Mouse (Mus musculus) limb, embryonic 11.5 days (tissue): Measurements from ENCODE around the gene Hist1h1c. TPM values are rescaled to one million over a fixed set of nuclear protein-coding genes. Genes with fewer than 3 reads are reported as not detected.
A peak's percentile ranks its signal among the peaks of the same experiment; 100 is the strongest.

Experiments
- ATAC-seq: fragments of 200-750 bp; cut with Nextera tagmentation; 2 replicates; pipeline ENCODE4 v1.8.0; 2017; ENCODE audit warnings: low read depth; ENCODE audit not compliant: insufficient number of reproducible peaks, low FRiP score, low TSS enrichment
- DNase-seq: peaks from one replicate; pipeline ENCODE4 v3.0.0-alpha.2; 2015; ENCODE audit warnings: low spot score
- H3K27ac ChIP-seq: fragments of 300-500 bp; sonication (generic); replicated peaks from 2 replicates; pipeline ENCODE4 v1.5.1; 2014; ENCODE audit warnings: low read depth, mild to moderate bottlenecking, low read length
- H3K27me3 ChIP-seq: fragments of 300-500 bp; sonication (generic); 2 replicates; pipeline ENCODE4 v1.6.1; 2014; ENCODE audit warnings: mild to moderate bottlenecking, low read length, mixed read lengths; ENCODE audit not compliant: control insufficient read depth, insufficient read depth
- H3K36me3 ChIP-seq: fragments of 300-500 bp; sonication (generic); 2 replicates; pipeline ENCODE4 v1.6.1; 2014; ENCODE audit warnings: mild to moderate bottlenecking, low read length, moderate library complexity, mixed read lengths; ENCODE audit not compliant: control insufficient read depth, insufficient read depth
- H3K4me1 ChIP-seq: fragments of 300-500 bp; sonication (generic); 2 replicates; pipeline ENCODE4 v1.6.1; 2014; ENCODE audit warnings: low read length, mixed read lengths; ENCODE audit not compliant: control insufficient read depth, insufficient read depth
- H3K4me2 ChIP-seq: fragments of 300-500 bp; sonication (generic); 2 replicates; pipeline ENCODE4 v1.6.1; 2014; ENCODE audit warnings: low read depth, mild to moderate bottlenecking, moderate library complexity; ENCODE audit not compliant: severe bottlenecking
- H3K4me3 ChIP-seq: fragments of 300-500 bp; sonication (generic); 2 replicates; pipeline ENCODE4 v1.5.1; 2014; ENCODE audit warnings: low read depth, low read length
- H3K9ac ChIP-seq: fragments of 300-500 bp; sonication (generic); 2 replicates; pipeline ENCODE4 v1.6.1; 2014; ENCODE audit warnings: mild to moderate bottlenecking, low read length
- H3K9me3 ChIP-seq: fragments of 300-500 bp; sonication (generic); 2 replicates; pipeline ENCODE4 v1.6.1; 2016; ENCODE audit warnings: low read length; ENCODE audit not compliant: control insufficient read depth
- WGBS: fragments of 180-500 bp; shearing (Covaris S2); extraction: QIAGEN DNeasy Blood & Tissue Kit; methylation state at CpG from one replicate; pipeline ENCODE4 v1.1.7; 2014; 5-methylcytosine and 5-hydroxymethylcytosine counted together
- polyA plus RNA-seq: library from polyadenylated mRNA; unstranded; fragments of >200 nt; fragmentation: Nextera tagmentation; extraction: Ambion mirVana; gene quantifications from 2 replicates; pipeline ENCODE4 v1.2.1, GENCODE M21; 2014

Hist1h1c gene
- polyA plus RNA-seq, 1 experiment from 2014 or later = 16.6 TPM

DNA sequence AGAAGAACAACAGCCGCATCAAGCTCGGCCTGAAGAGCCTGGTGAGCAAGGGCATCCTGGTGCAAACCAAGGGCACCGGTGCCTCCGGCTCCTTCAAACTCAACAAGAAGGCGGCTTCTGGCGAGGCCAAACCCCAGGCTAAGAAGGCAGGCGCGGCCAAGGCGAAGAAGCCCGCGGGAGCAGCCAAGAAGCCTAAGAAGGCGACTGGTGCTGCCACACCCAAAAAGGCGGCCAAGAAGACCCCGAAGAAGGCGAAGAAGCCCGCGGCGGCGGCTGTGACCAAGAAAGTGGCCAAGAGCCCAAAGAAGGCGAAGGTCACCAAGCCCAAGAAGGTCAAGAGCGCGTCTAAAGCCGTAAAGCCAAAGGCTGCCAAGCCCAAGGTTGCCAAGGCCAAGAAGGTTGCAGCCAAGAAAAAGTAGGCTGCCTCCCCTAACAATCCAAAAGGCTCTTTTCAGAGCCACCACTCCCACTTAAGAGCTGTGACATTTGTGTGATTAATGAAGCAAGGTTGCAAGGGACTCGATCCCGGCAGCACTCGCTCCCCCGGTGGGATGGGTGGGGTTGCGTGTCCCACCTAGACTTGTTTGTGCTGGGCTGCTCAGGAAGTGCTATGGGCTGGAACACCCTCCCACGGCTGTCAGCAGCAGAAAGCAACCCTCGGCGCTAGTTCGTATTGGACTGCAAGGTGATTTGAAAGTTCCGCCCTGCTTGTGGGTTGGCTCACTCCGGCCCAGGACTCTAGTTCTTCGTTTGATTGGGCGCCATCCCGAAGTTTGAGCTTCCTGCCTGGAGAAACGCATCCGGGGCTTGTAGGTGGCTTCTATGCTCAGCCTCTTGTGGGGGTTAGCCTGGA, 687 bp downstream of the Hist1h1c start:
- Histone ChIP-seq H3K36me3 (no peaks in the 10 kb centered on the region), H3K4me3 (peak overlapping the region; percentile 48), H3K9ac (peak overlapping the region; percentile 77), H3K9me3 (no peaks in the 10 kb centered on the region), H3K27ac (peak overlapping the region; percentile 99), H3K4me2 (peak overlapping the region; percentile 70), H3K27me3 (no peaks in the 10 kb centered on the region), H3K4me1 (no peaks in the 10 kb centered on the region)
- WGBS = under 1% methylated on average over 39 of the region's 39 CpGs
- DNase-seq = peak; percentile 97
- peak; percentile 88 for ATAC-seq

DNA sequence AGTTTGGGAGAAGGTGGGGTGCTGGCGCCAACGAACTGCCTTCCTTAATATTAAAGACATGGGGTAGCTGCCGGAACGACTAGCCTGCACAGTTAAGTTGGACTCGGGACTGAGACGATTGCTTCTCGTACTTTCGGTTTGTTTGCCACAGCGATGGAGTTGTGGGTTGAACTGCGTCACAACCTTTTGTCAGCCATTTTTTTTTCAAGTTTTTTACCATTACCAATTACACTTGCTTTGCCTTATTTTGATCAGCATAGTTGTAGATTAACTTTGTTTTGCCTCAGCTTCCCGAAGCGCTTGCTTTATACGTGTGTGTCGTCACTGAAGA, 1.3 kb downstream of the Hist1h1c start:
- Histone ChIP-seq H3K9me3 (no peaks in the 10 kb centered on the region), H3K36me3 (no peaks in the 10 kb centered on the region), H3K4me2 (peak overlapping the region; percentile 70), H3K27ac (peak overlapping the region; percentile 99), H3K9ac (peak overlapping the region; percentile 77), H3K4me3 (peak overlapping the region; percentile 48), H3K4me1 (no peaks in the 10 kb centered on the region), H3K27me3 (no peaks in the 10 kb centered on the region)
- under 1% methylated on average over 14 of the region's 14 CpGs for WGBS
- DNase-seq (no peak), ATAC-seq (no peak)

GRCm38 (mm10) chr13:23740256-23740840, 1.7 kb downstream of the Hist1h1c start:
- peak overlapping the region; percentile 77 for H3K9ac ChIP-seq
- peak overlapping the region; percentile 99 for H3K27ac ChIP-seq
- no peaks in the 10 kb centered on the region for H3K4me1 ChIP-seq
- ATAC-seq (no peak), DNase-seq (peak; percentile 38)
- peak overlapping the region; percentile 48 for H3K4me3 ChIP-seq
- H3K4me2 ChIP-seq = peak overlapping the region; percentile 70
- no peaks in the 10 kb centered on the region for H3K27me3 ChIP-seq
- H3K9me3 ChIP-seq = no peaks in the 10 kb centered on the region
- 31% methylated on average over 13 of the region's 13 CpGs for WGBS
- H3K36me3 ChIP-seq = no peaks in the 10 kb centered on the region

DNA sequence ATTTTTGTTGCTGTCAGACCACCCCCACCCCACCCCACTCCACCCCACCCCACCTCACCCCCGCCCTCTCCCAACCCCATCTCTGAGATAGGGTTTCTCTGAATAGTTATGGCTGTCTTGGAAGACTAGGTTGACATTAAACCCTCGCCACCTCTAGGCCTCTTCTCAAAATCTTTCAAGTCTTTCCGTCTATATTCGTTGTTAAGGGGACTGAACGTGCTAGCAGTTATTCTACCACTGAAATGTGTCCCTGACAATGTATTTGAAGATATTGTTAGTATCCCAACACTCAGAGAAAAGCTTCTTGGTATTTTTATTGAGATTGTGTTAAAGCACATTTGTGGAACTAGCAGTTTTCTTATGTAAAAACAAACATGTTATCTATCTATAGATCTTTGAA, 2.3 kb downstream of the Hist1h1c start:
- DNase-seq = peak; percentile 21

DNA sequence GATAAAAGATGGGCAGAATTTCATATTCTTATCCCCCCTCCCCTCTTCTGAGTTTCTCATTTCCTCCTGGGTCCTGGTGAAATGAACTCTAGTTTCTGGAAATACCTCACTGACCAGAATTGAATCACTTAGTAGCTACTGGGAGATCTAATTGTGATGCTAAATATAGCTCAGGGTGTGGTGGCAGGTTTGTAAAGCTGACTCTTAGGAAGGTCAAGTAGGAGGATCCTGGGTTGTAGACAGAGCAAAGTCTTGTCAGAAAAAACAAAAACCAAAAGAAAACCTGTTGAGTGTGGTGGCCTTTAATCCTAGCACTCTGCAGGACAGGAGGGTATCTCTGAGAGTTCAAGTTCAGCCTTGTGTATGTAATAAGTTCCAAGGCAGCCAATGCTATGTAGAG, 3.4 kb downstream of the Hist1h1c start:
- H3K4me2 ChIP-seq = no peak overlapping the region
- DNase-seq (no peak), ATAC-seq (no peak)
- H3K27me3 ChIP-seq = no peaks in the 10 kb centered on the region
- no peaks in the 10 kb centered on the region for H3K4me1 ChIP-seq
- H3K27ac ChIP-seq = no peak overlapping the region
- H3K4me3 ChIP-seq = no peak overlapping the region
- H3K9ac ChIP-seq = no peak overlapping the region
- H3K9me3 ChIP-seq = no peaks in the 10 kb centered on the region
- H3K36me3 ChIP-seq = no peaks in the 10 kb centered on the region

More for the DNA sequence above, 2.3 kb downstream of the Hist1h1c start:
- Histone ChIP-seq H3K9me3 (no peaks in the 10 kb centered on the region), H3K4me3 (peak overlapping the region; percentile 48; the same call in 1 of the 2 replicates), H3K27ac (peak overlapping the region; percentile 99; the same call in 1 of the 2 replicates), H3K36me3 (no peaks in the 10 kb centered on the region), H3K4me1 (no peaks in the 10 kb centered on the region), H3K4me2 (peak overlapping the region; percentile 70; the same call in 1 of the 2 replicates), H3K27me3 (no peaks in the 10 kb centered on the region), H3K9ac (no peak overlapping the region)
- WGBS = 66% methylated on average over 5 of the region's 5 CpGs
- no peak for ATAC-seq

GRCm38 (mm10) chr13:23743215-23743614, 4.6 kb downstream of the Hist1h1c start:
- Histone ChIP-seq H3K4me1 (no peaks in the 10 kb centered on the region), H3K4me3 (no peak overlapping the region), H3K9ac (no peak overlapping the region), H3K36me3 (no peaks in the 10 kb centered on the region), H3K4me2 (no peak overlapping the region), H3K27ac (no peak overlapping the region), H3K27me3 (no peaks in the 10 kb centered on the region), H3K9me3 (no peaks in the 10 kb centered on the region)
- DNase-seq = peak; percentile 21
- WGBS = 84% methylated on average over 5 of the region's 5 CpGs
- no peak for ATAC-seq

DNA sequence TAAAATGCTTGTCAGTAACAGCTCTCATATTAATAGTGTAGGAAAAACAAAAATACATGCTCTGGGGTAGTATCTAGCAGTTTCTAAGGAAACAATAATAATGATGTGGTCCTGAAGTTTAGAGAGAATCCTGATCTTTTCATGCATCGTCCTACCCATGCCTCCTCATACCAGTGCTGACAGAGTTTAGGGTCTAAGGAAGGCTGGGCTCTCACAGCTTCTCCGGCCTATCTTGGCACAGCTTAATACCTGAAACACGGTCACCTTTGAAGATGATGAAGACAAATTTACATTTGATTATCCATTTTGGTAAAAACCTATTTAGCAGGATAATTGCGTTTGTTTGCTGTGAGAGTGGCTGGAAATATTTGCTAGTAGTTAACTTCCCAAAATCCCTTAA, 5.4 kb downstream of the Hist1h1c start:
- H3K4me2 ChIP-seq = peak overlapping the region; percentile 64
- H3K27ac ChIP-seq = peak overlapping the region; percentile 89
- H3K36me3 ChIP-seq = no peaks in the 10 kb centered on the region
- peak overlapping the region; percentile 71; the same call in 1 of the 2 replicates for H3K9ac ChIP-seq
- H3K4me3 ChIP-seq = no peak overlapping the region
- H3K27me3 ChIP-seq = no peaks in the 10 kb centered on the region
- no peaks in the 10 kb centered on the region for H3K9me3 ChIP-seq
- DNase-seq (peak; percentile 53), ATAC-seq (no peak)
- no peaks in the 10 kb centered on the region for H3K4me1 ChIP-seq
- 54% methylated on average over 4 of the region's 4 CpGs for WGBS

GRCm38 (mm10) chr13:23744421-23745380, 6.1 kb downstream of the Hist1h1c start:
- no peaks in the 10 kb centered on the region for H3K4me1 ChIP-seq
- peak overlapping the region; percentile 71 for H3K9ac ChIP-seq
- H3K4me3 ChIP-seq = peak overlapping the region; percentile 33
- no peak for ATAC-seq
- no peaks in the 10 kb centered on the region for H3K27me3 ChIP-seq
- 2% methylated on average over 16 of the region's 36 CpGs for WGBS
- H3K4me2 ChIP-seq = peak overlapping the region; percentile 64
- H3K9me3 ChIP-seq = no peaks in the 10 kb centered on the region
- DNase-seq = peak; percentile 26
- no peaks in the 10 kb centered on the region for H3K36me3 ChIP-seq
- H3K27ac ChIP-seq = peak overlapping the region; percentile 89
